Mouse (Mus musculus) MEL (cell line): Measurements from ENCODE around the gene Rassf2.

Experiments used
- CTCF ChIP-seq, 3 experiments: IDR thresholded peaks in 2 of 3; conservative IDR thresholded peaks in 1 of 3; 2 replicates each; pipeline ENCODE4 v1.5.1; 2011 to 2012; ENCODE audit warnings: low read length in 3 of 3, low read depth in 2 of 3, mild to moderate bottlenecking in 2 of 3, improper control_type of control experiment in 1 of 3, inconsistent platforms in 1 of 3, mixed read lengths in 1 of 3, moderate library complexity in 1 of 3; ENCODE audit not compliant: control insufficient read depth in 1 of 3, insufficient read depth in 1 of 3, poor library complexity in 1 of 3, severe bottlenecking in 1 of 3
- EP300 ChIP-seq, 2 experiments: IDR thresholded peaks; 2 replicates each; pipeline ENCODE4 v1.6.1; 2011; ENCODE audit warnings: improper control_type of control experiment in 2 of 2, low read length in 2 of 2, low read depth in 1 of 2, mild to moderate bottlenecking in 1 of 2
- GABPA ChIP-seq: IDR thresholded peaks from 2 replicates; pipeline ENCODE4 v1.6.1; 2012; ENCODE audit warnings: low read depth, mild to moderate bottlenecking, inconsistent platforms, low read length, improper control_type of control experiment, moderate library complexity
- GATA1 ChIP-seq: IDR thresholded peaks from 2 replicates; pipeline ENCODE4 v1.6.1; 2011; ENCODE audit warnings: low read depth, low read length, improper control_type of control experiment
- KAT2A ChIP-seq: conservative IDR thresholded peaks from 2 replicates; pipeline ENCODE4 v1.6.1; 2012; ENCODE audit warnings: low read depth, low read length, improper control_type of control experiment, inconsistent platforms
- MAZ ChIP-seq: IDR thresholded peaks from 2 replicates; pipeline ENCODE4 v1.6.1; 2012; ENCODE audit warnings: low read depth, mild to moderate bottlenecking, inconsistent platforms, low read length, improper control_type of control experiment
- MEF2A ChIP-seq: IDR thresholded peaks from 2 replicates; pipeline ENCODE4 v1.6.1; 2014; ENCODE audit warnings: low read depth, mild to moderate bottlenecking, inconsistent platforms, low read length, improper control_type of control experiment; ENCODE audit not compliant: poor library complexity, insufficient replicate concordance, severe bottlenecking; ENCODE audit errors: extremely low read depth
- MXI1 ChIP-seq: IDR thresholded peaks from 2 replicates; pipeline ENCODE4 v1.6.1; 2011; ENCODE audit warnings: mild to moderate bottlenecking, low read depth, low read length, improper control_type of control experiment
- POLR2A ChIP-seq, 2 experiments: IDR thresholded peaks; 2 replicates each; pipeline ENCODE4 v1.6.1; 2011 to 2012; ENCODE audit warnings: low read length in 2 of 2, mild to moderate bottlenecking in 2 of 2, control low read depth in 1 of 2, improper control_type of control experiment in 1 of 2, low read depth in 1 of 2, moderate library complexity in 1 of 2; ENCODE audit not compliant: control insufficient read depth in 1 of 2, insufficient read depth in 1 of 2, poor library complexity in 1 of 2
- POLR2AphosphoS2 ChIP-seq: IDR thresholded peaks from 2 replicates; pipeline ENCODE4 v1.6.1; 2011; ENCODE audit warnings: low read length, improper control_type of control experiment
- SMC3 ChIP-seq: IDR thresholded peaks from 2 replicates; pipeline ENCODE4 v1.6.1; 2011; ENCODE audit warnings: low read depth, low read length, improper control_type of control experiment
- TAL1 ChIP-seq: IDR thresholded peaks from 2 replicates; pipeline ENCODE4 v1.6.1; 2012; ENCODE audit warnings: mild to moderate bottlenecking, inconsistent platforms, low read length, moderate library complexity, mixed read lengths
- TCF12 ChIP-seq: IDR thresholded peaks from 2 replicates; pipeline ENCODE4 v1.6.1; 2014; ENCODE audit warnings: low read depth, mild to moderate bottlenecking, inconsistent platforms, low read length, improper control_type of control experiment, moderate library complexity
- ZKSCAN1 ChIP-seq: IDR thresholded peaks from 2 replicates; pipeline ENCODE4 v1.6.1; 2012; ENCODE audit warnings: low read depth, mild to moderate bottlenecking, inconsistent platforms, low read length, improper control_type of control experiment, moderate library complexity

GRCm38 (mm10) chr2:132005445-132005844 lies 24.6 kb downstream of the Rassf2 start:
- TF ChIP-seq CTCF (IDR thresholded peaks at IDR 0.05 in 2 of 3, conservative IDR thresholded peaks at IDR 0.05 in 1 of 3; ENCODE audit: control insufficient read depth in 1 of 3, insufficient read depth in 1 of 3, low read depth in 2 of 3, low read length in 3 of 3, poor library complexity in 1 of 3, severe bottlenecking in 1 of 3) (no peak), MAZ (no peak), MXI1 (no peak), POLR2A (IDR thresholded peaks at IDR 0.05; ENCODE audit: control insufficient read depth in 1 of 2, insufficient read depth in 1 of 2, low read depth in 1 of 2, low read length in 2 of 2, poor library complexity in 1 of 2) (no peak), KAT2A (no peak), TCF12 (no peak), TAL1 (no peak), MEF2A (no peak), POLR2AphosphoS2 (no peak), EP300 (IDR thresholded peaks at IDR 0.05; ENCODE audit: low read depth in 1 of 2, low read length in 2 of 2) (no peak), ZKSCAN1 (no peak), GABPA (no peak), GATA1 (no peak), SMC3 (no peak)
